Mouse (Mus musculus): ENCODE measurements around the gene Gm20479. TPM values are rescaled to one million over a fixed set of nuclear protein-coding genes. Genes with fewer than 3 reads are reported as not detected.

Gm20479 gene
- total and polyA plus RNA-seq, 3 experiments = 1.2 to 2.2 (median 1.9) TPM

Other genes with a start within 250 kb of the Gm20479 start
Only the 20 nearest of the 22 such genes appear.
- gene Cyp2t4, start 203.7 kb downstream of the Gm20479 start, total RNA-seq (2012; rRNA removed) = not detected in 2 replicates
- not detected in 2 replicates for gene Cyp2t4, start 203.7 kb downstream of the Gm20479 start, total RNA-seq (2014; rRNA removed)
- gene Cyp2t4, start 203.7 kb downstream of the Gm20479 start, polyA plus RNA-seq (2012; ENCODE audit: insufficient read length, low read depth) = 0.34 and 0.43 TPM in 2 replicates
- 83.3 and 103 TPM in 2 replicates for gene Egln2, start 190.6 kb downstream of the Gm20479 start, total RNA-seq (2012; rRNA removed)
- gene Egln2, start 190.6 kb downstream of the Gm20479 start, total RNA-seq (2014; rRNA removed) = 37.4 and 37.9 TPM in 2 replicates
- gene Egln2, start 190.6 kb downstream of the Gm20479 start, polyA plus RNA-seq (2012; ENCODE audit: insufficient read length, low read depth) = 115 and 132 TPM in 2 replicates
- gene Rab4b, start 178.5 kb downstream of the Gm20479 start, total RNA-seq (2012; rRNA removed) = 31.2 and 39.4 TPM in 2 replicates
- 22.6 and 26.2 TPM in 2 replicates for gene Rab4b, start 178.5 kb downstream of the Gm20479 start, total RNA-seq (2014; rRNA removed)
- gene Rab4b, start 178.5 kb downstream of the Gm20479 start, polyA plus RNA-seq (2012; ENCODE audit: insufficient read length, low read depth) = 69.6 and 85.5 TPM in 2 replicates
- gene Gm21983, start 176.3 kb downstream of the Gm20479 start, total RNA-seq (2012; rRNA removed) = 0.13 TPM in 1 of 2 replicates, not detected in the other
- gene Gm21983, start 176.3 kb downstream of the Gm20479 start, total RNA-seq (2014; rRNA removed) = not detected in 2 replicates
- 0.81 TPM in 1 of 2 replicates, not detected in the other for gene Gm21983, start 176.3 kb downstream of the Gm20479 start, polyA plus RNA-seq (2012; ENCODE audit: insufficient read length, low read depth)
- gene Mia, start 176.3 kb downstream of the Gm20479 start, total RNA-seq (2012; rRNA removed) = 1.1 and 1.8 TPM in 2 replicates
- 0.44 and 0.47 TPM in 2 replicates for gene Mia, start 176.3 kb downstream of the Gm20479 start, total RNA-seq (2014; rRNA removed)
- 2.0 and 2.1 TPM in 2 replicates for gene Mia, start 176.3 kb downstream of the Gm20479 start, polyA plus RNA-seq (2012; ENCODE audit: insufficient read length, low read depth)
- 1.6 and 1.9 TPM in 2 replicates for gene BC024978, start 161.6 kb downstream of the Gm20479 start, total RNA-seq (2012; rRNA removed)
- 0.90 and 1.7 TPM in 2 replicates for gene BC024978, start 161.6 kb downstream of the Gm20479 start, total RNA-seq (2014; rRNA removed)
- gene BC024978, start 161.6 kb downstream of the Gm20479 start, polyA plus RNA-seq (2012; ENCODE audit: insufficient read length, low read depth) = 5.7 and 9.4 TPM in 2 replicates
- gene Snrpa, start 161.1 kb downstream of the Gm20479 start, total RNA-seq (2012; rRNA removed) = 123 and 130 TPM in 2 replicates
- 67.1 and 74.4 TPM in 2 replicates for gene Snrpa, start 161.1 kb downstream of the Gm20479 start, total RNA-seq (2014; rRNA removed)
- 196 and 233 TPM in 2 replicates for gene Snrpa, start 161.1 kb downstream of the Gm20479 start, polyA plus RNA-seq (2012; ENCODE audit: insufficient read length, low read depth)
- 5.9 and 8.1 TPM in 2 replicates for gene Itpkc, start 128.8 kb downstream of the Gm20479 start, total RNA-seq (2012; rRNA removed)
- 3.2 and 4.0 TPM in 2 replicates for gene Itpkc, start 128.8 kb downstream of the Gm20479 start, total RNA-seq (2014; rRNA removed)
- 4.0 and 4.1 TPM in 2 replicates for gene Itpkc, start 128.8 kb downstream of the Gm20479 start, polyA plus RNA-seq (2012; ENCODE audit: insufficient read length, low read depth)
- 21.7 and 26.5 TPM in 2 replicates for gene Coq8b, start 124.4 kb downstream of the Gm20479 start, total RNA-seq (2012; rRNA removed)
- gene Coq8b, start 124.4 kb downstream of the Gm20479 start, total RNA-seq (2014; rRNA removed) = 16.0 and 19.7 TPM in 2 replicates
- 20.6 and 21.3 TPM in 2 replicates for gene Coq8b, start 124.4 kb downstream of the Gm20479 start, polyA plus RNA-seq (2012; ENCODE audit: insufficient read length, low read depth)
- 1.5 and 2.3 TPM in 2 replicates for gene Numbl, start 99.0 kb downstream of the Gm20479 start, total RNA-seq (2012; rRNA removed)
- gene Numbl, start 99.0 kb downstream of the Gm20479 start, total RNA-seq (2014; rRNA removed) = 0.68 and 0.81 TPM in 2 replicates
- gene Numbl, start 99.0 kb downstream of the Gm20479 start, polyA plus RNA-seq (2012; ENCODE audit: insufficient read length, low read depth) = 2.7 and 2.9 TPM in 2 replicates
- gene Ltbp4, start 19.7 kb downstream of the Gm20479 start, total RNA-seq (2012; rRNA removed) = 1.8 and 2.6 TPM in 2 replicates
- gene Ltbp4, start 19.7 kb downstream of the Gm20479 start, total RNA-seq (2014; rRNA removed) = 0.16 and 0.43 TPM in 2 replicates
- gene Ltbp4, start 19.7 kb downstream of the Gm20479 start, polyA plus RNA-seq (2012; ENCODE audit: insufficient read length, low read depth) = 1.2 and 1.5 TPM in 2 replicates
- 26.2 and 30.8 TPM in 2 replicates for gene Shkbp1, start 1.4 kb downstream of the Gm20479 start, total RNA-seq (2012; rRNA removed)
- 17.7 and 23.3 TPM in 2 replicates for gene Shkbp1, start 1.4 kb downstream of the Gm20479 start, total RNA-seq (2014; rRNA removed)
- gene Shkbp1, start 1.4 kb downstream of the Gm20479 start, polyA plus RNA-seq (2012; ENCODE audit: insufficient read length, low read depth) = 50.0 and 62.8 TPM in 2 replicates
- 0.29 and 0.38 TPM in 2 replicates for gene Sptbn4, start 90.3 kb upstream of the Gm20479 start, total RNA-seq (2012; rRNA removed)
- gene Sptbn4, start 90.3 kb upstream of the Gm20479 start, total RNA-seq (2014; rRNA removed) = 0.18 and 0.21 TPM in 2 replicates
- gene Sptbn4, start 90.3 kb upstream of the Gm20479 start, polyA plus RNA-seq (2012; ENCODE audit: insufficient read length, low read depth) = 0.20 and 0.24 TPM in 2 replicates
- gene Blvrb, start 90.6 kb upstream of the Gm20479 start, total RNA-seq (2012; rRNA removed) = 6.3 and 9.4 TPM in 2 replicates
- 2.8 and 4.3 TPM in 2 replicates for gene Blvrb, start 90.6 kb upstream of the Gm20479 start, total RNA-seq (2014; rRNA removed)
- 5.0 and 7.6 TPM in 2 replicates for gene Blvrb, start 90.6 kb upstream of the Gm20479 start, polyA plus RNA-seq (2012; ENCODE audit: insufficient read length, low read depth)
- gene Sertad3, start 116.3 kb upstream of the Gm20479 start, total RNA-seq (2012; rRNA removed) = 2.6 and 2.8 TPM in 2 replicates
- gene Sertad3, start 116.3 kb upstream of the Gm20479 start, total RNA-seq (2014; rRNA removed) = 2.7 and 3.9 TPM in 2 replicates
- gene Sertad3, start 116.3 kb upstream of the Gm20479 start, polyA plus RNA-seq (2012; ENCODE audit: insufficient read length, low read depth) = 1.8 and 2.7 TPM in 2 replicates
- gene Sertad1, start 129.5 kb upstream of the Gm20479 start, total RNA-seq (2012; rRNA removed) = 8.0 and 8.3 TPM in 2 replicates
- 8.1 and 9.1 TPM in 2 replicates for gene Sertad1, start 129.5 kb upstream of the Gm20479 start, total RNA-seq (2014; rRNA removed)
- 5.0 and 7.4 TPM in 2 replicates for gene Sertad1, start 129.5 kb upstream of the Gm20479 start, polyA plus RNA-seq (2012; ENCODE audit: insufficient read length, low read depth)
- gene Prx, start 141.9 kb upstream of the Gm20479 start, total RNA-seq (2012; rRNA removed) = 0.21 TPM in 2 replicates
- gene Prx, start 141.9 kb upstream of the Gm20479 start, total RNA-seq (2014; rRNA removed) = 0.12 and 0.17 TPM in 2 replicates
- gene Prx, start 141.9 kb upstream of the Gm20479 start, polyA plus RNA-seq (2012; ENCODE audit: insufficient read length, low read depth) = 0.41 and 0.60 TPM in 2 replicates
- gene Hipk4, start 165.8 kb upstream of the Gm20479 start, total RNA-seq (2012; rRNA removed) = 0.04 TPM in 1 of 2 replicates, not detected in the other
- gene Hipk4, start 165.8 kb upstream of the Gm20479 start, total RNA-seq (2014; rRNA removed) = 0.09 TPM in 1 of 2 replicates, not detected in the other
- 0.11 and 0.16 TPM in 2 replicates for gene Hipk4, start 165.8 kb upstream of the Gm20479 start, polyA plus RNA-seq (2012; ENCODE audit: insufficient read length, low read depth)
- gene Pld3, start 195.8 kb upstream of the Gm20479 start, total RNA-seq (2012; rRNA removed) = 16.2 and 21.1 TPM in 2 replicates
- gene Pld3, start 195.8 kb upstream of the Gm20479 start, total RNA-seq (2014; rRNA removed) = 6.0 and 6.2 TPM in 2 replicates
- gene Pld3, start 195.8 kb upstream of the Gm20479 start, polyA plus RNA-seq (2012; ENCODE audit: insufficient read length, low read depth) = 13.5 and 14.1 TPM in 2 replicates
- gene 2310022A10Rik, start 195.8 kb upstream of the Gm20479 start, total RNA-seq (2012; rRNA removed) = 7.0 and 7.8 TPM in 2 replicates
- 7.2 and 8.6 TPM in 2 replicates for gene 2310022A10Rik, start 195.8 kb upstream of the Gm20479 start, total RNA-seq (2014; rRNA removed)
- gene 2310022A10Rik, start 195.8 kb upstream of the Gm20479 start, polyA plus RNA-seq (2012; ENCODE audit: insufficient read length, low read depth) = 27.1 and 30.7 TPM in 2 replicates